Mouse (Mus musculus) right cerebral cortex, postnatal 14 days (tissue): ENCODE measurements at regions not wholly inside any gene's neighbourhood (a gene's known extent, or its start where the extent isn't known, plus 50 kb on each side); places are given as distances from the start of the nearest gene placed in this dataset.

Experiments used
- DNase-seq: peaks from one replicate; pipeline ENCODE4 v3.0.0; 2022

DNA sequence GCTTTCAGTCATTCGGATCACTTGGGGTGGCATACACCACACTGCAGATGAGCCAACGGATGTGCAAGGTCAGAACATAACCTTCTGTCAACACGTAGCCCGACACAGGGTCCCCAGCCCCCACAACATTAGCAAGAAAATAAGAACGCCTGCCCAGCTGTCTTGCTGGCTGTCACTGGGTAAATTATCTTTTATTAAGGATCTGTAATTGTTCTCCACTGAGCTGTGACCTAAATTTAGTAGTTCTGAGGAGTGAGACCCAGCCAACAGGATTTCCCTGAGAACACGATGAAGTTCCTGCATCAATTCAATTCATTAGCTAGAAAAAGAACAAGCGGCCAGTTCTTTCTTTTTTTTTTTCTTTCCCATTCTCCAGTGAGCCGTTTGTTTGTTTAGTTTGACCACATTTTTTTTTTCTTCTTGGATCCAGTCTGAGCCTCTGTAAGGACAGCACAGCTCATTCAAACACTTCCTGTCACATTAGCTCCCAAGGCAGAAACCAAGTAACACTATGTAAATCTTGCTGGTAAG, 472.5 kb upstream of the A1bg start:
- DNase-seq = no peak

DNA sequence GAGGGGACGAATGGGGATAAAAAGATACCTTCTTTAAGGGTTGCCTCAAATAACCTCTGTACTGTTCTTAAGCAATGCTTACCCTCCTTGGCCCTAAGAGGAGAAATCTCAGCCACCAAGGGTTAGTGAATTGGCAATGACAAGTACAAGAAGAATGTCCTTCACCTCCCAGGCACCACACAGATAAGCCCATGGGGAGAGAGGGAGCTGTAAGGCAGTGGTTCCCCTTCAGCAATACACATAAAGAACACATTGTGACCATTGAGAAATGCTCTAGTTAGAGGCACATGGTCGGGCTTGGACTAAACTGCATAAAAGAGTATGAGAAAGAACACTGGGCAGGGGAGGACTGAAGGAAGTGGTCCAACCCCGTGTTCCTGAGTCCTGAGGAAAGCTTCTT, 457.9 kb upstream of the A1bg start:
- no peak for DNase-seq

- no peak for DNase-seq
Observed at GRCm38 (mm10) chr15:61366276-61366675, 443.5 kb upstream of the A1bg start.

DNA sequence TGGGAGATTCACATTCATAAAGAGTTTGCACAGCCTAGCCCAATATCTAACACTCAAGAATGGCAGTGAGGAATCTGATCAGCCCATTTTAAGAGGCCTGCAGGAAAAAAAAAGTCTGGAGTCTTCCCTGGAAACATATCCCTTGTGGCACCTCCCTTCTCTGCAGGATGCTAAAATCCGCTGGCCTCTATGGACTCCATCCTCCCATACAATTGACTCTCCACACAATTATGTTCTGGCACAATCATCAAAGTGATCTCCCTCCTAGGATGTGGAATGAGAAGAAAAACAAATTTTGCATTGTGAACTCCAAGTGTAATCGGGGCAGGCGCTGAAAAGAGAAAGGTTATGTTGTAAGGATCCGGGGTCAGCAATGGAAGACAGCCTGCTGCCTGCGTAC, 442.7 kb upstream of the A1bg start:
- no peak for DNase-seq

DNA sequence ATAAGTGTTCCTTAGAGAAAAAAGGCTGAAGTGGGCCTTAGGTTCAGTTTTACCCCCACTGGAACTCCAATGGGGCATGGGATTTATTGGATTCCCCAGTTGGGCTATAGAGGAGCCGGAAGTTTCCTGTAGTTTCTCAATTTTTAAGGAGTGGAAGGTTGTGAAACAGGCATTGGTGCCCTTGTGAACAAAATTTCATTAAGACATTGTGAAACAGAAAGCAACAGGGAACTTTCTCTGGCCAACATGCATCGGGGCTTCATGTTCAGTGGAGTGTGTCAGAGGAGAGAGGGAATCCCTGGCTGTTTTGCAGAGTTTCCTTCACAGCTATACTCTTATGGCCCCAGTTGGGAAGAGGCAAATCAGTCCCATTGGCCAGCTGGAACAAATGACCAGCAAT, 441.6 kb upstream of the A1bg start:
- no peak for DNase-seq

GRCm38 (mm10) chr15:61361254-61361653, 438.4 kb upstream of the A1bg start:
- DNase-seq = no peak

DNA sequence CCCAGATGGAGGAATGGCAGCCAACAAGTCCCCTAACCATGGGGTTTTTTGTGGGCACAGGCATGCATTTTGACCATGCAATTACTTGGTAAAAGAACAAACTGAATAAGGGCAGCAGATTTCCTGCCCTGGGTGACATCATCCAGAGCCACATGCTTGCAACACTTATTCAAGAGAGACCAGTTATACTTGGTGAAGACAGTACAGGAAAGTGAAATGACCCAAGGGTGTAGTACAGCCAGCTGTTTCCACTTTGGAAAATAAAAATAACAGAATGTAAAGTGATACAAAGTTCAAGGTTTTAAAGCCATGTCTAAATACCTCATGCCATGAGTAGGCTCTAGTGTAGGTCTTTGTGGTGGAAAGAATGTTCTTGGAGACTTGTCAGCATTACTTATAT, 432.5 kb upstream of the A1bg start:
- DNase-seq = no peak

GRCm38 (mm10) chr15:61351729-61352342, 429.0 kb upstream of the A1bg start:
- no peak for DNase-seq

DNA sequence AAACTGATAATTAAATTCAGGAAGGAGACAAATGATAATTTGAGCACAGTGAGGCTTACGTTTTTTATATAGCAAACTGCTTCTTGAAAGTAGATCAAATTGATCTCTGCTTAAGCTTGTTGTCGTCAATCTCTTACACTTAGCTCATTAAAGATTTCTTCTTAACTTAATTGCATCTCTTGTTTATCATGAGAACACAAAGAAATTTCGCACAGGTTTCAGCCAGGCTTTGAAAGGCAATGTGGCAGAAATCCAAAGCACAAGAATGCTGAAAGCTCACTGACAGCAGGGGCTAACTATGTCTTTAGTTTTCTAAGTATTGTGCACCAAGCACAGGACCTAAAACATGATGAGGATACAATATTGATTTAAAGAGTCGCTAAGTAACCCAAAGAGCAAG, 422.3 kb upstream of the A1bg start:
- DNase-seq = no peak

- no peak for DNase-seq
Observed at GRCm38 (mm10) chr15:61342618-61343017, 419.8 kb upstream of the A1bg start.

GRCm38 (mm10) chr15:61327925-61328324, 405.1 kb upstream of the A1bg start:
- DNase-seq = no peak

GRCm38 (mm10) chr15:61322243-61322642, 399.4 kb upstream of the A1bg start:
- DNase-seq = no peak

- no peak for DNase-seq
Observed at GRCm38 (mm10) chr15:61309452-61310165, 386.8 kb upstream of the A1bg start.

GRCm38 (mm10) chr15:61308936-61309335, 386.1 kb upstream of the A1bg start:
- DNase-seq = no peak

DNA sequence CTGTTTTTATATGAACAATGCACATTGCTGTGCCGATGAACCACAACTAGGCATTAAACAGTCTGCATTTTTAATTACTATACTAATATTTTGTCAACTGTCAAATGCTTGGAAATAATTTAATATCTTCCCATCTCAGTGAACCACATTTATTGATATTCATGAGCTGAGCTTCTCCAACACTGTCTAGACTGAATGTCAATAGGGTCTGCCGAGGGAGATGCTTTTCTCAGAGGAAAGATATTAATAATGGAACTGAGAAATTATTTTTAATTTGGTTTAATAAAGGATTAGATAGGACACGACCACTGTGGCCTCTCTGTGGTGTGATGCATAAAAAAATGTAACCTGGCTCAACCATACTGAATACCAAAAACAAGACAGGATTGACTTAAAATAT, 381.7 kb upstream of the A1bg start:
- no peak for DNase-seq

DNA sequence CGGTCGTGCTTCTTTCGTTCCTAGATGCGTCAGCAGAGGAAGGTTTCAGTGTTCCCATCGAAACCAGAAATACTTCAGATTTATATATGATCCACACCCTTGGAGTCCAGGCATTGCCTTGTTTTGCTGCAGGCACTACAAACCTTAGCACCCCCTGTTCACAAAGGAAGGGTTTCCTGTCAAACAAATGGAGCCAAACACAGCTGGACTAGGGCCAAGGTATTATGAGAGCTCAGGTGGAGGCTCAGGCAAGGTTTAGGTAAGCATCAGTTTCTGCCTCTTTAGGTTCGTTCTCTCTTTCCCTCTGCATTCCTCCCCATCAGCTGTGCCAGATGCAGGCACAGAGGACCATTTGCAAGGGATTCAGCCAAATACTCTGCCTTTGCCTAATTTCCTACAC, 377.0 kb upstream of the A1bg start:
- no peak for DNase-seq

DNA sequence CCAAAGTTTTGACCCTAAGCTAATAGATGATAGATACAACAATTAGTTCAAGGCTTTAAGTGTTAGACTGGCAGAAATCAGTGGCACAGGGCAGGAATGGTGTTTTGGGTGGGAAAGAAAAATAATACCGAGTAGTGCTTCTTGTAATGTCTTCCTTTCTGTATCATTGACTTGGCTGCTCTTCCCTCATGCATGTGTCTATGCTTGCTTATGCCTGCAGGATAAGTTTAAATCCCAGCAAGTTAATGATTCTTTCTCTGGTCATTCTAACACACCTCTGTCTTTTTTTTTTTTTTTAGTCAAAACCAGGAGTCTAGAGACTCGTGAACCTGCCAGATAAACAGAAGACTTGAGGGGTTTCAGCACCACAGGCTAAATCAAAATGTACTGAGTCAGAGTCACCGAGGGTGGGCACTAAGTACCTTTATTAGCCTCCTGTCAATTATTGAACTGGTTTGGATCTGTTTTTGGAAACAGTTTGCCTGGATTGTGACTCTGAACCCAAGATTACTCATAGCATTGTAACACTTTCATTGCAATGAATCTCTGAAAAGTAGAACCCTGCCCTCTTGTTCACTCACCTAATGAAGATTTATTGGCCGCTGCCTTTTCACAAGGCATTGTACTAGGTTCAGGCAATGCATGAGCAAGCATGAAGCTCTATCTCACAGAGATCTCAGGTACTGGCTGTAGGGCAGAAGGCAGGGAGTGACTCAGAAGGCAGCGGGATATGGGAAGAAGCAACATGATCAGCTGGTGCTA, 374.8 kb upstream of the A1bg start:
- DNase-seq = no peak

DNA sequence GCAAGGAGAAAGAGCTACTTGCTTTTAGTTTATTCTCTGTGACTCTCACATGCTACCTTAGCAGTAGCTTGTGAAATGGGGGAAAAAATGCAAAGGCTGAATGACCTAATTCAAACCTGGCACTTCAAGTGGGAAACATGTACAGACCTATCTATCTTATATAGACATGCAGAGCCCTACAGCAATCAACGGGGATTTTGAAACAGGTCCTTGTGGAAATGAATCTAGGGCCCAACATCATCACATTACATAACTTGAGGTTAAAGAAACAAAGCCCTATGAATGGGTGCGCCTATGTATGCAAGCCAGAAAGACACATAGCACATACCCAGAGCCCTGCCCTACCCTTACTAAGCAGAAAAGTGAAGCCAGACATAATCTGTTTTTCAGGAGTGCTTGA, 371.8 kb upstream of the A1bg start:
- no peak for DNase-seq

- DNase-seq = no peak
Observed at GRCm38 (mm10) chr15:61294131-61294530, 371.3 kb upstream of the A1bg start.

DNA sequence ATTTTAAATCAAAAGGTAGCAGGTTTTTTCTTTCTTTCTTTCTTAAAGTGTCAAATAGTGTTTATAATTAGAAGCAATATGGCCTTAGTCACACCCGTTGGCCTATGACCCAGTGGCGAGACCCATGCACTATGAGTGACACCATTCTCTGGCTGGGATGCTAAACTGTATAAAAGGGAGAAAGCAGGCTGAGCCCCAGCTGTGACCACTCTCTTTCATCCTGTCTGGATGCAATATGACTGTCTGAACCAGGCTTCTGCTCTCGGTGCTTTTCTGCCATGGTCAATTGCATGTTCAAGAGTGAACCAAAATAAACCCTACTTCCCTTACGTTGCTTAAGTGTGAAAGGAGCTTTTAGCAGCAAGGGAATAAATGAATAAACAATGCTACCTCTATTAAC, 346.0 kb upstream of the A1bg start:
- no peak for DNase-seq

GRCm38 (mm10) chr15:61259047-61259446, 336.2 kb upstream of the A1bg start:
- DNase-seq = no peak

DNA sequence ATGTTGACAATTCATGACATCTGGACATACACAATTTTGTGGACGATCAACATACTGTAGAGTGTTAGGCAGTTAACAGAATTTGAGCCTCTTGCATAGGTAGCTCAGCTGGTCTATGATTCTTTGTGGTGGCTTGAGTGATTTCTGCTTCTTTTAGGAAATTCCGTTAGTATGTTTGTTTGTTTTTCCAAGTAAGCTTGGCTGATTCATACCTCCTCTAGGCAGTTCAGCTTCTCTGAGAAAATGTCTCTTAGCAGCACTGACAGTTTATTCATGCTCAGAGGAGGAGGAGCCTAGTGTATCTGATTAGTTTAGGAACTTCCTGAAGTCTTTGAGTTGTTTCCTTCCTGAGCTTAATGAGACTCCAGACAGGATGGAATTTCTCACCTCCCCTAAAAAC, 321.7 kb upstream of the A1bg start:
- DNase-seq = no peak

DNA sequence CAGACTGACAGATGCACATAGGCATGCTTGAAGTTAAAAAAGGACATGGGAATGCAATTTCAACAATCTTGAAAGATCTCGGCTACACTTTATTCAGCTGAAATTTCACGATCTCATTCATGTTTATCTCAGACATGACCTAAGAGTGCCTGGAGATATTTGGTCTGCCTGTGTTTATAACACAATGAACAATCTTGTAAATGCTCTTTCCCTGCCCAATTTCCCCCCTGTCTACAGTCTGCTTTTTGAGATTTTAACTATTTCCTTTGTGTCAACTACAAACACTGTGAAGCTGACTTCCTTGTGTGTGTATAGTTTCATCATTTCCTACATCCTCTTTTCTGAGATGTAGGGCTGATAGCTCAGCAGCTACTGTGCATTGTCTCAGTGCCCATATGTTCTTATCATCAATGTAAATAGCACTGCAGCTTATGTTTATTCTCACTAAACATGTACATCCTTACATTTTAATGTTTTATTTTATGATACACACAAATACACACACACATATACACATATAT, 319.4 kb upstream of the A1bg start:
- no peak for DNase-seq

- DNase-seq = no peak
Observed at GRCm38 (mm10) chr15:61241741-61242140, 318.9 kb upstream of the A1bg start.
